17 mouse cellular contexts compared by ENCODE assay signal in the genomic region with DNA sequence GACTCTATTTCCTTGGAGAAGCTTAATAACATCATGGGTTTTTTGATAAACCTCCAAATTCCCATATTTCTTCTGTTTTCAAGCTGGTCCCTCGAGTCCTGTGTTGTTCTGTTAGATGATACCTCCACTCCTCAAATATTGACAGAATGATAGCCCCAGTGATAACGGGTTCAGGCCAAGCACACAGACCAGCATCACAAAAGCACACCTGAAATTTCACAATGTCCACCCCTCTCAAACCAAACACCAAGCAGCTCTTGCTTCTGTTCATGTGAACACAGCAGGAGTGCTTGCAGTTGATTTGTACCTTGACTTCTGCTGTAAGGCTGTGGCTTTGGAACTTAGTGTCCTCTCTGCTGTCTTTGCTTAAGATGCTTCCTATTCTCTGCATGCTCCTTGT.
"Had no signal": no experiment of that assay in that cellular context is flagged by ENCODE, and none has a peak within 500 bp of the region (broad histone marks: within the 10 kb centered on the region; RNA-seq: fewer than 3 reads in every experiment).

No protein-coding gene starts in this region.

- H3K4me2 ChIP-seq: lung, embryonic 14.5 days; midbrain, embryonic 12.5 days; neural tube, embryonic 12.5 days had no signal

- H3K4me1 ChIP-seq: midbrain, embryonic 10.5 days; midbrain, embryonic 12.5 days; neural tube, embryonic 12.5 days had no signal

- H3K4me3 ChIP-seq: midbrain, embryonic 10.5 days; midbrain, embryonic 12.5 days; neural tube, embryonic 12.5 days had no signal

- H3K36me3 ChIP-seq: midbrain, embryonic 10.5 days; midbrain, embryonic 12.5 days; neural tube, embryonic 12.5 days had no signal

- H3K27me3 ChIP-seq: midbrain, embryonic 12.5 days; neural tube, embryonic 12.5 days had no signal

- H3K27ac ChIP-seq: midbrain, embryonic 10.5 days; midbrain, embryonic 12.5 days; neural tube, embryonic 12.5 days had no signal

- ATAC-seq: midbrain, embryonic 16.5 days had no signal

- H3K9me3 ChIP-seq: midbrain, embryonic 10.5 days; midbrain, embryonic 12.5 days; neural tube, embryonic 12.5 days had no signal

- DNase-seq: lung, adult 18-20 months; lung, embryonic 14.5 days; lung, postnatal 14 days; lung, postnatal 36 days; midbrain, embryonic 14.5 days; retina, postnatal 1 day; right cerebral cortex, adult 18-20 months; right cerebral cortex, postnatal 25 days; right cerebral cortex, postnatal 4 days; spleen, adult 18-20 months; thymus, adult 18-20 months; thymus, postnatal 14 days; thymus, postnatal 36 days had no signal

- H3K9ac ChIP-seq: lung, embryonic 14.5 days; midbrain, embryonic 12.5 days; neural tube, embryonic 12.5 days had no signal
